Mouse (Mus musculus) layer of hippocampus, postnatal 14 days (tissue): ENCODE data around the gene Zfp622. TPM values are rescaled to one million over a fixed set of nuclear protein-coding genes. Genes with fewer than 3 reads are reported as not detected.

Experiments
- microRNA-seq, 2 experiments: library from miRNA; unstranded; fragments of <30 nt; microRNA quantifications; one replicate each; pipeline ENCODE4 v1.2.0; 2021
- total RNA-seq, 2 experiments: library from RNA; stranded (reverse); gene quantifications; 2 replicates each; pipeline ENCODE4 v1.2.3; 2021

Gene Zfp622
- total RNA-seq, 2 experiments from 2014 or later, result 31.0 to 36.8 TPM

Small RNA genes lying within 50 kb of the gene (microRNA-seq; reads per million reads assigned to microRNA genes)
- 0 to 1.1 reads per million in 2 experiments for gene Mir7212

Other genes starting within 250 kb of the Zfp622 start
- gene Retreg1, start 141.2 kb upstream of the Zfp622 start, total RNA-seq, result 10 to 100 TPM; 31.4 to 34.8 TPM